Mouse (Mus musculus) hindbrain, embryonic 16.5 days (tissue): ENCODE data around the gene Pabpc6. TPM values are rescaled to one million over a fixed set of nuclear protein-coding genes. Genes with fewer than 3 reads are reported as not detected.

ENCODE experiments used
- ATAC-seq: fragments of 200-750 bp; cut with Nextera tagmentation; 2 replicates; pipeline ENCODE4 v1.8.0; 2017; ENCODE audit warnings: moderate TSS enrichment, moderate library complexity
- H3K27ac ChIP-seq: fragments of 300-500 bp; sonication (generic); 2 replicates; pipeline ENCODE4 v1.5.1; 2014; ENCODE audit warnings: low read depth, mild to moderate bottlenecking, control low read depth, low read length, moderate library complexity
- H3K27me3 ChIP-seq: fragments of 300-500 bp; sonication (generic); replicated peaks from 2 replicates; pipeline ENCODE4 v1.6.1; 2014; ENCODE audit warnings: low read length; ENCODE audit not compliant: control insufficient read depth, insufficient read depth
- H3K36me3 ChIP-seq: fragments of 300-500 bp; sonication (generic); 2 replicates; pipeline ENCODE4 v1.6.1; 2014; ENCODE audit warnings: mild to moderate bottlenecking, low read length, moderate library complexity, mixed read lengths; ENCODE audit not compliant: control insufficient read depth, insufficient read depth
- H3K4me1 ChIP-seq: fragments of 300-500 bp; sonication (generic); 2 replicates; pipeline ENCODE4 v1.6.1; 2014; ENCODE audit warnings: low read depth, low read length; ENCODE audit not compliant: control insufficient read depth, insufficient read depth
- H3K4me2 ChIP-seq: fragments of 300-500 bp; sonication (generic); 2 replicates; pipeline ENCODE4 v1.6.1; 2014; ENCODE audit warnings: mild to moderate bottlenecking, low read length, control low read depth, moderate library complexity
- H3K4me3 ChIP-seq: fragments of 300-500 bp; sonication (generic); 2 replicates; pipeline ENCODE4 v1.5.1; 2014; ENCODE audit warnings: mild to moderate bottlenecking, low read length, control low read depth, moderate library complexity
- H3K9ac ChIP-seq: fragments of 300-500 bp; sonication (generic); 2 replicates; pipeline ENCODE4 v1.6.1; 2014; ENCODE audit warnings: low read depth, mild to moderate bottlenecking, control low read depth, low read length, moderate library complexity
- H3K9me3 ChIP-seq: fragments of 300-500 bp; sonication (generic); 2 replicates; pipeline ENCODE4 v1.6.1; 2014; ENCODE audit warnings: mild to moderate bottlenecking, low read length, moderate library complexity; ENCODE audit not compliant: control insufficient read depth
- WGBS: fragments of 180-500 bp; shearing (Covaris S2); extraction: QIAGEN DNeasy Blood & Tissue Kit; methylation state at CpG from one replicate; pipeline ENCODE4 v1.1.7; 2014; 5-methylcytosine and 5-hydroxymethylcytosine counted together
- polyA plus RNA-seq: library from polyadenylated mRNA; unstranded; fragments of >200 nt; fragmentation: Nextera tagmentation; extraction: Ambion mirVana; gene quantifications from 2 replicates; pipeline ENCODE4 v1.2.1, GENCODE M21; 2015

Gene Pabpc6
- polyA plus RNA-seq, result not detected in 2 replicates

- Histone ChIP-seq H3K4me2 (no peak within 1 kb of the TSS), H3K9me3 (peaks cover 9% of the 10 kb centered on the region), H3K27me3 (no peaks in the 10 kb centered on the region), H3K27ac (no peak within 1 kb of the TSS), H3K9ac (no peak within 1 kb of the TSS), H3K4me3 (no peak within 1 kb of the TSS), H3K36me3 (no peaks in the 10 kb centered on the region), H3K4me1 (no peaks in the 10 kb centered on the region)
- no peak for ATAC-seq
- 93% methylated on average over 36 of the region's 36 CpGs for WGBS
Measured at GRCm38 (mm10) chr17:9669283-9669905, at the start of gene Pabpc6. Gene Pabpc6 (minus strand): TSS chr17:9669717.

GRCm38 (mm10) chr17:9710910-9711309 is 41.4 kb upstream of the Pabpc6 start:
- Histone ChIP-seq H3K9ac (no peak overlapping the region), H3K27me3 (no peaks in the 10 kb centered on the region), H3K36me3 (no peaks in the 10 kb centered on the region), H3K4me2 (no peak overlapping the region), H3K27ac (no peak overlapping the region), H3K9me3 (no peaks in the 10 kb centered on the region), H3K4me1 (no peaks in the 10 kb centered on the region), H3K4me3 (no peak overlapping the region)
- no peak for ATAC-seq
- 86% methylated on average over 6 of the region's 6 CpGs for WGBS

- WGBS, result 94% methylated on average over 3 of the region's 3 CpGs
- Histone ChIP-seq H3K9me3 (no peaks in the 10 kb centered on the region), H3K4me3 (no peak overlapping the region), H3K27me3 (no peaks in the 10 kb centered on the region), H3K9ac (no peak overlapping the region), H3K27ac (no peak overlapping the region), H3K36me3 (no peaks in the 10 kb centered on the region), H3K4me1 (no peaks in the 10 kb centered on the region), H3K4me2 (no peak overlapping the region)
- no peak for ATAC-seq
Measured at GRCm38 (mm10) chr17:9708888-9709287, 39.4 kb upstream of the Pabpc6 start.

- no peak overlapping the region for H3K4me3 ChIP-seq
- no peaks in the 10 kb centered on the region for H3K36me3 ChIP-seq
- 78% methylated on average over 1 of the region's 1 CpGs for WGBS
- H3K27me3 ChIP-seq, result no peaks in the 10 kb centered on the region
- no peak overlapping the region for H3K27ac ChIP-seq
- no peak overlapping the region for H3K9ac ChIP-seq
- no peak for ATAC-seq
- H3K9me3 ChIP-seq, result no peaks in the 10 kb centered on the region
- H3K4me1 ChIP-seq, result no peaks in the 10 kb centered on the region
- no peak overlapping the region for H3K4me2 ChIP-seq
Measured at GRCm38 (mm10) chr17:9707356-9707755, 37.8 kb upstream of the Pabpc6 start.

- no peaks in the 10 kb centered on the region for H3K36me3 ChIP-seq
- H3K4me3 ChIP-seq, result no peak overlapping the region
- peaks cover 3% of the 10 kb centered on the region; the same call in 1 of the 2 replicates for H3K9me3 ChIP-seq
- 29% methylated on average over 7 of the region's 7 CpGs for WGBS
- H3K9ac ChIP-seq, result no peak overlapping the region
- ATAC-seq, result peak; percentile 63; the same call in 1 of the 2 replicates
- H3K27me3 ChIP-seq, result no peaks in the 10 kb centered on the region
- H3K27ac ChIP-seq, result 0 out of 2 replicates have a peak overlapping the region, but pooled peaks have one; percentile 39
- H3K4me1 ChIP-seq, result peaks cover 4% of the 10 kb centered on the region; the same call in 1 of the 2 replicates
- no peak overlapping the region for H3K4me2 ChIP-seq
Measured at GRCm38 (mm10) chr17:9697763-9698162, 28.2 kb upstream of the Pabpc6 start.

- Histone ChIP-seq H3K4me3 (no peak overlapping the region), H3K27me3 (no peaks in the 10 kb centered on the region), H3K36me3 (no peaks in the 10 kb centered on the region), H3K9me3 (no peaks in the 10 kb centered on the region), H3K4me2 (no peak overlapping the region), H3K27ac (no peak overlapping the region), H3K9ac (no peak overlapping the region), H3K4me1 (no peaks in the 10 kb centered on the region)
- no peak for ATAC-seq
- 71% methylated on average over 4 of the region's 4 CpGs for whole genome bisulfite sequencing
Measured at GRCm38 (mm10) chr17:9691251-9691650, 21.7 kb upstream of the Pabpc6 start.

GRCm38 (mm10) chr17:9683539-9684155 is 14.1 kb upstream of the Pabpc6 start:
- Histone ChIP-seq H3K4me1 (peaks cover 4% of the 10 kb centered on the region; the same call in 1 of the 2 replicates), H3K27me3 (no peaks in the 10 kb centered on the region), H3K27ac (no peak overlapping the region), H3K36me3 (no peaks in the 10 kb centered on the region), H3K9ac (no peak overlapping the region), H3K4me3 (no peak overlapping the region), H3K9me3 (no peaks in the 10 kb centered on the region), H3K4me2 (no peak overlapping the region)
- ATAC-seq, result no peak
- WGBS, result 74% methylated on average over 4 of the region's 4 CpGs

GRCm38 (mm10) chr17:9680741-9681140 is 11.2 kb upstream of the Pabpc6 start:
- Histone ChIP-seq H3K4me3 (no peak overlapping the region), H3K36me3 (no peaks in the 10 kb centered on the region), H3K4me2 (no peak overlapping the region), H3K27ac (peak overlapping the region; percentile 59; the same call in 1 of the 2 replicates), H3K27me3 (no peaks in the 10 kb centered on the region), H3K4me1 (peaks cover 4% of the 10 kb centered on the region; the same call in 1 of the 2 replicates), H3K9ac (no peak overlapping the region), H3K9me3 (no peaks in the 10 kb centered on the region)
- peak; percentile 58; the same call in 1 of the 2 replicates for ATAC-seq
- WGBS, result 29% methylated on average over 8 of the region's 8 CpGs

GRCm38 (mm10) chr17:9675175-9675789 is 5.8 kb upstream of the Pabpc6 start:
- no peaks in the 10 kb centered on the region for H3K27me3 ChIP-seq
- ATAC-seq, result no peak
- H3K4me3 ChIP-seq, result no peak overlapping the region
- H3K9me3 ChIP-seq, result no peaks in the 10 kb centered on the region
- H3K4me1 ChIP-seq, result no peaks in the 10 kb centered on the region
- H3K36me3 ChIP-seq, result no peaks in the 10 kb centered on the region
- no peak overlapping the region for H3K9ac ChIP-seq
- no peak overlapping the region for H3K4me2 ChIP-seq
- 48% methylated on average over 6 of the region's 6 CpGs for WGBS
- H3K27ac ChIP-seq, result no peak overlapping the region
